ENCODE assay signal across 8 mouse cellular contexts in genomic region chr1:93115471-93115870, GRCm38 (mm10). TPM values are rescaled to one million over a fixed set of nuclear protein-coding genes. Genes with fewer than 3 reads are reported as not detected.
A peak's percentile ranks its signal among the peaks of the same experiment; 100 is the strongest.
DNase-seq lines count a peak whose midpoint lies in the region; ATAC-seq and TF ChIP-seq lines count a peak whose summit lies in the region.

No protein-coding gene starts in this region.

- no peaks in the 10 kb centered on the region for H3K27me3 ChIP-seq in liver, adult 2 months (ENCODE audit: control insufficient read depth, insufficient read depth, low read length)
- H3K27me3 ChIP-seq in forebrain, embryonic 11.5 days (ENCODE audit: control insufficient read depth, insufficient read depth, low read length), result no peaks in the 10 kb centered on the region
- H3K27me3 ChIP-seq in limb, embryonic 12.5 days, result 0 out of 2 replicates have a peak, but pooled peaks cover 3% of the 10 kb centered on the region

- TF ChIP-seq CTCF in liver, adult 2 months (IDR thresholded peaks at IDR 0.05; ENCODE audit: low read depth, low read length), result no peak
- TF ChIP-seq CTCF in olfactory bulb, adult 2 months (IDR thresholded peaks at IDR 0.05; ENCODE audit: insufficient read depth, low read depth, low read length), result no peak

- intact Hi-C loops in gastrocnemius, postnatal 36 days (cut with DNase I), result no loop called here

- DNase-seq in liver, adult 2 months (ENCODE audit: extremely low read depth, low read depth, low spot score), result no peak
- no peak for DNase-seq in liver
- no peak for DNase-seq in forebrain, embryonic 11.5 days (ENCODE audit: low spot score)
- no peak for DNase-seq in gastrocnemius, postnatal 36 days
- no peak for DNase-seq in urinary bladder, postnatal 25 days (ENCODE audit: low spot score)
- DNase-seq in ovary, postnatal 14 days (ENCODE audit: low spot score), result no peak

- H3K4me2 ChIP-seq in forebrain, embryonic 11.5 days (ENCODE audit: low read depth, low read length, severe bottlenecking), result peak overlapping the region; percentile 73
- H3K4me2 ChIP-seq in limb, embryonic 12.5 days, result peak overlapping the region; percentile 69

- TF ChIP-seq POLR2A in liver, adult 2 months (IDR thresholded peaks at IDR 0.05; ENCODE audit: extremely low read depth, insufficient read depth, low read length), result no peak
- no peak for TF ChIP-seq POLR2A in olfactory bulb, adult 2 months (IDR thresholded peaks at IDR 0.05; ENCODE audit: insufficient read depth, low read depth, low read length)

- no peaks in the 10 kb centered on the region for H3K4me1 ChIP-seq in liver, adult 2 months (ENCODE audit: control insufficient read depth, insufficient read depth, low read length)
- peaks cover 5% of the 10 kb centered on the region; the same call in 1 of the 2 replicates for H3K4me1 ChIP-seq in forebrain, embryonic 11.5 days (replicated peaks; ENCODE audit: control insufficient read depth, insufficient read depth, low read length)
- peaks cover 8% of the 10 kb centered on the region; the same call in 1 of the 2 replicates for H3K4me1 ChIP-seq in limb, embryonic 12.5 days (replicated peaks)
- H3K4me1 ChIP-seq in olfactory bulb, adult 2 months (ENCODE audit: control insufficient read depth, insufficient read depth, low read length), result peaks cover 8% of the 10 kb centered on the region

- no peak overlapping the region; the same call in 1 of the 2 replicates for H3K9ac ChIP-seq in liver, adult 2 months (ENCODE audit: low read depth, low read length)
- H3K9ac ChIP-seq in forebrain, embryonic 11.5 days (ENCODE audit: low read length), result peak overlapping the region; percentile 61
- peak overlapping the region; percentile 42; the same call in 1 of the 2 replicates for H3K9ac ChIP-seq in limb, embryonic 12.5 days (replicated peaks)

- peak; percentile 75 for ATAC-seq in forebrain, embryonic 11.5 days (replicated peaks; ENCODE audit: low FRiP score)
- peak; percentile 71 for ATAC-seq in limb, embryonic 12.5 days (ENCODE audit: insufficient number of reproducible peaks, insufficient read depth, low FRiP score, low TSS enrichment, low read depth)

- H3K36me3 ChIP-seq in liver, adult 2 months (ENCODE audit: control insufficient read depth, insufficient read depth, low read length), result no peaks in the 10 kb centered on the region
- H3K36me3 ChIP-seq in forebrain, embryonic 11.5 days (ENCODE audit: control insufficient read depth, insufficient read depth, low read length), result no peaks in the 10 kb centered on the region
- H3K36me3 ChIP-seq in limb, embryonic 12.5 days, result no peaks in the 10 kb centered on the region

- no peaks in the 10 kb centered on the region for H3K9me3 ChIP-seq in forebrain, embryonic 11.5 days (ENCODE audit: control insufficient read depth, low read length)
- no peaks in the 10 kb centered on the region for H3K9me3 ChIP-seq in limb, embryonic 12.5 days

- 35% methylated on average over 13 of the region's 13 CpGs for WGBS in liver, adult 2 months
- 16% methylated on average over 9 of the region's 13 CpGs for WGBS in forebrain, embryonic 11.5 days
- 25% methylated on average over 13 of the region's 13 CpGs for WGBS in limb, embryonic 12.5 days
- WGBS in olfactory bulb, adult 2 months, result 15% methylated on average over 13 of the region's 13 CpGs

- no peak overlapping the region for H3K27ac ChIP-seq in liver, adult 2 months (replicated peaks; ENCODE audit: insufficient read depth, low read depth, low read length)
- H3K27ac ChIP-seq in forebrain, embryonic 11.5 days (ENCODE audit: low read depth, low read length), result peak overlapping the region; percentile 47; the same call in 1 of the 2 replicates
- H3K27ac ChIP-seq in limb, embryonic 12.5 days, result no peak overlapping the region
- H3K27ac ChIP-seq in olfactory bulb, adult 2 months (ENCODE audit: insufficient read depth, low read depth, low read length), result no peak overlapping the region

- peak overlapping the region; percentile 8; the same call in 1 of the 2 replicates for H3K4me3 ChIP-seq in liver, adult 2 months (ENCODE audit: insufficient read depth, low read depth, low read length)
- peak overlapping the region; percentile 39 for H3K4me3 ChIP-seq in forebrain, embryonic 11.5 days (ENCODE audit: low read depth, low read length)
- peak overlapping the region; percentile 41 for H3K4me3 ChIP-seq in limb, embryonic 12.5 days (replicated peaks)
- H3K4me3 ChIP-seq in olfactory bulb, adult 2 months (ENCODE audit: insufficient read depth, low read depth, low read length), result peak overlapping the region; percentile 42

- H3K79me2 ChIP-seq in liver, adult 2 months (ENCODE audit: control insufficient read depth, insufficient read depth, low read length), result no peaks in the 10 kb centered on the region

RNA-seq across cellular contexts. Expression of gene Kif1a, which starts 13.7 kb away (rescaled TPM):
- total RNA-seq in liver, adult 2 months (2014; rRNA removed), result 0.09 and 0.54 TPM in 2 replicates
- 0.09 and 0.11 TPM in 2 replicates for polyA plus RNA-seq in liver, adult 2 months (2012; rRNA removed)
- 79.7 and 86.0 TPM in 2 replicates for polyA plus RNA-seq in forebrain, embryonic 11.5 days (2014; fragmentation: Nextera tagmentation; extraction: Ambion mirVana)
- 10.3 and 12.4 TPM in 2 replicates for polyA plus RNA-seq in limb, embryonic 12.5 days (2016; fragmentation: Nextera tagmentation; extraction: Ambion mirVana)
- polyA plus RNA-seq in olfactory bulb, adult 2 months (2012; ENCODE audit: insufficient read depth, insufficient read length, low replicate concordance, missing spikeins), result 456 and 729 TPM in 2 replicates
- 1 to 10 TPM in 1 of 2 experiments, under 1 TPM in 1; 0.64 to 1.6 TPM for total RNA-seq in gastrocnemius, postnatal 36 days (2021)

RNA-seq across cellular contexts. Expression of gene Agxt, which starts 19.6 kb away (rescaled TPM):
- total RNA-seq in liver, adult 2 months (2014; rRNA removed), result 394 and 587 TPM in 2 replicates
- polyA plus RNA-seq in liver, adult 2 months (2012; rRNA removed), result 374 and 553 TPM in 2 replicates
- not detected in 2 replicates for polyA plus RNA-seq in forebrain, embryonic 11.5 days (2014; fragmentation: Nextera tagmentation; extraction: Ambion mirVana)
- not detected in 2 replicates for polyA plus RNA-seq in limb, embryonic 12.5 days (2016; fragmentation: Nextera tagmentation; extraction: Ambion mirVana)
- polyA plus RNA-seq in olfactory bulb, adult 2 months (2012; ENCODE audit: insufficient read depth, insufficient read length, low replicate concordance, missing spikeins), result not detected in 2 replicates
- under 1 TPM in 1 of 2 experiments, not detected in 1; 0.28 TPM for total RNA-seq in gastrocnemius, postnatal 36 days (2021)

RNA-seq across cellular contexts. Expression of gene 2310007B03Rik, which starts 45.3 kb away (rescaled TPM):
- total RNA-seq in liver, adult 2 months (2014; rRNA removed), result 0.07 TPM in 1 of 2 replicates, not detected in the other
- polyA plus RNA-seq in liver, adult 2 months (2012; rRNA removed), result 0.20 and 0.29 TPM in 2 replicates
- 0.29 and 0.64 TPM in 2 replicates for polyA plus RNA-seq in forebrain, embryonic 11.5 days (2014; fragmentation: Nextera tagmentation; extraction: Ambion mirVana)
- 0.10 and 0.18 TPM in 2 replicates for polyA plus RNA-seq in limb, embryonic 12.5 days (2016; fragmentation: Nextera tagmentation; extraction: Ambion mirVana)
- polyA plus RNA-seq in olfactory bulb, adult 2 months (2012; ENCODE audit: insufficient read depth, insufficient read length, low replicate concordance, missing spikeins), result not detected in 2 replicates
- not detected for total RNA-seq in gastrocnemius, postnatal 36 days (2021)

RNA-seq across cellular contexts. Expression of gene Crocc2, which starts 53.1 kb away (rescaled TPM):
- not detected in 2 replicates for total RNA-seq in liver, adult 2 months (2014; rRNA removed)
- polyA plus RNA-seq in liver, adult 2 months (2012; rRNA removed), result not detected in 2 replicates
- 0.04 and 0.07 TPM in 2 replicates for polyA plus RNA-seq in forebrain, embryonic 11.5 days (2014; fragmentation: Nextera tagmentation; extraction: Ambion mirVana)
- polyA plus RNA-seq in limb, embryonic 12.5 days (2016; fragmentation: Nextera tagmentation; extraction: Ambion mirVana), result 0.27 and 0.33 TPM in 2 replicates
- not detected in 2 replicates for polyA plus RNA-seq in olfactory bulb, adult 2 months (2012; ENCODE audit: insufficient read depth, insufficient read length, low replicate concordance, missing spikeins)
- not detected for total RNA-seq in gastrocnemius, postnatal 36 days (2021)

Comparison
In these comparisons a context has a peak if more than half of its experiments do, and no peak if none do; other contexts are left out.
1. RNA of gene Kif1a, which starts 13.7 kb away (polyA plus RNA-seq): 456 to 729 TPM in olfactory bulb, adult 2 months, 79.7 to 86.0 TPM in forebrain, embryonic 11.5 days and 10.3 to 12.4 TPM in limb, embryonic 12.5 days; 0.09 to 0.11 TPM in liver, adult 2 months; every median in the first group is over 10 times any median in the second.
2. RNA of gene Agxt, which starts 19.6 kb away (polyA plus RNA-seq): 374 to 553 TPM in liver, adult 2 months; not detected in forebrain, embryonic 11.5 days, not detected in limb, embryonic 12.5 days and not detected in olfactory bulb, adult 2 months; every median in the first group is over 100 times any median in the second.
3. Peak in every context shown above with its lines, with median percentiles within 50 percentile points of each other: H3K4me3 ChIP-seq.